Mouse (Mus musculus): ENCODE data around the gene Kpna1.
"Not testable (repeated sequence)": the region's sequence is repeated elsewhere in the genome, so short reads cannot be mapped to it uniquely, and the experiment has no call there.

Kpna1 gene

DNA sequence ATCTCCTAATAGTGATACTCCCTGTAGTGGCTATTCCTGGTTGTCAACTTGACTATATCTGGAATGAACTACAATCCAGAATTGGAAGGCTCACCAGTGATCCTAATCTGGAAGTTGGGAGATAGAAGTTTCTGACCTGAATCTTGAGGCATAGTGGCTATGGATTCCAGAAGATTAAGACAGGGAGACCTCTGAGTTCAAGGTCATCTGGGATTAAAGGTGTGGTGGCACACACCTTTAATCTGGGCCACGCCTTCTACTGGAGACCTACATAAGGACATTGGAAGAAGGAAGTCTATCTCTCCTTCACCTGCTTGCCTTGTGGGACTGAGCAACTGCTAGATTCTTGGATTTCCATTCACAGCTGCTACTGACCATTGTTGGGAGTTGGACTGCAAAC lies at the start of gene Kpna1:
Kpna1 (plus strand) TSS at position 301 of the 400 bp plus-strand sequence.
- not testable (repeated sequence) for DNase-seq

DNA sequence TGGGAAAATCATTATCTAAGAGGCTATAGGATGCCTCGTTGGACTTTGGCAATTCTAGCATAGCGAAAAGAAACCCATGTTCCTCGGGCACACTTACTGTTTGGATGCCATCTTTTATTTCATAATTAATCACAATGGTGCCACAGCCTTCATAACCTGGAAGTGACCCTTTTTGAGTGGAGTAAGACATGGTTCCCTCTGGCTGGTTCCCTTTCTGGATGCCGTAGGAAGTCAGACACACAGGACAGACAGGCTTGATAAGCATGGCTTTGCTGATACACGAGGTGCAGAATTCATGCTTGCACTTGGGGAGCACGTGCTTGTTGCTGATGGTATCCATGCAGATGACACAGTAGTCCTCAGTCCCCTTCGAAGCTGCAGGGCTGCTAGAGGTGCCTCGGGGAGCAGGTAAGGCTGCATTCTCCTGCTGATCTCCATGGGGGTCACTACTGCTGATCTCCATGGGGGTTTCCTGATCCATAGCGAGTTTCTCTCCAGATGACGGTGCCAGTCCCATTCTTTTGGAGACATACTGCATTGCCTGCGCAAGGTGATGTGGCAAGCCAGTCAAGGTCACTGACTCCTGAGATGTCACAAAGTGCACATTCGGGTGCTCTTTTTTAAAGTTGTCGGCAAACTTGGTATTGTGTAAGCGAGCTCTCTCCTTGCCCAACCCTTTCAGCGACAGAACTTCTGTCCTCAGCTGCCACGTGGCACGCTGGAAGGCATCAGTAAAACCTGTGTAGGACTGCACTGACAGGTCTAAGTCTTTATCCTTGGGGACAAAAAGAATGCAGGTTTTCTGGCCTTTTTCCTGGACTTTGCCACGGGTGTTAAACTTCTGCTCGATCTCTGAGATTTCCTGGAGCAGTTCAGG lies 46.1 kb upstream of the Kpna1 start:
- DNase-seq: no peak

DNA sequence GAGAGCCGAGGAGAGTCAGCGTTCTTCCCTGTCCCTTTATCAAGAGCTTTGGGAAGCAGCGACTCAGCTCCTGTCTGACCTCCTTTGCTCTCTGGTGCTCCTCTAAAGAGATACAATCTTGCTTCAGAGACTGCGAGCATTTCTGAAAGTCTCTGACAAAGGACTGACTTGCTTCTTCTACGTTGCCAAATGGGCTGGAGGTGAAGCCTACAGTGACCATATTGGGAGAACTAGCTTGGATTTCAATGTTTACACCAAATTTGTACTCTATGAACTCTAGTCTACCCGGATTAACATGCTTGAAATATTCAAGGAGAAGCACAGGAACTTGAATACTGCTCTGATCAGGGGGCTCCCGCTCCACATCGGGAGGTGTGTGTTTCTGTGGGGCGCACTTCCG lies 45.4 kb upstream of the Kpna1 start:
- no peak for DNase-seq

DNA sequence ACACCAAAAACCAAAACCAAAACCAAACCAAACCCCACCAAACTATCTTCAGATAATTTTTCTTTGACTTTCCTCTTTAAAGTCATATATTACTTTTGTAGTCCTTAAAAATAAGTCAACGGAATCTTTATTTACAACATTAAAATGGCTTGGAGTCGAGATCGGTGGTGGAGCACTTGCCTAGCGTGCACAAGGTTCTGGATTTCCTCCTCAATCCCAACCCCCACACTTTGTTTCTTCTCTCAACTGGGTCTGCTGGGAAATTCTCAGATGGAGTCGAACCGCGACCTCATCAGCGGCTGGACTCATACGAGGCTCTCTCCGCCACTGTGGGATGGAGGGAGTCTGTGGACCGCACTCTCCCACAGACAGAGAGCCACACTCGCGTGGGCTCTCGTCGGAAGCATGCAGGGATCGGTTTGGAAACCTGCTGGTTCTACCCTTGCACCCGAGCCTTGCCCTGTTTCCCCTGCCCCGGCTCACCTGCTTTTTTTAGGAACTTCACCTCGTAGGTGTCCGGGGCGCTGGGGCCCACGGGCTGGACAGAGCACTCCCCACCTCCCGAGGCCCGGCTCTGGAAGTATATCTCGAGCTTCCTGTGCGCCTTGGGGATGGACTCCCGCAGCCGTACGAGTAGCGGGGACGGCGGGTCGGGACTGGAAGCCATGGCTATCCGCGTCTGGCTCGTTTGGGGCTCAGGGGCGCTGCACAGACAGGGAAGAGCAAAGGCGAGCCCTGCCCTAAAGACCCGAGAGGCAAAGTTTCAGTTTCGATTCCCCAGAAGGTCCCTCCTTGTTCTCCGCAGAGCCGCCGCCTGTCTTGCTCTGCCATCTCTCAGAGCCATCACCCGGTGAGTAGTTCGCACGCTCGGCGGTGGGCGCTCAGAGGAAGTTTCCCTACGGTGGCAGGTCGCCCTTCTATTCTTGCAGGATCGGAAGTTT lies 40.1 kb upstream of the Kpna1 start, which contains the start of the genes Parp9 and Dtx3l:
Parp9 (plus strand) TSS at position 260 of the 941 bp plus-strand sequence.
Dtx3l (minus strand) TSS at position 941 of the 941 bp plus-strand sequence.
- DNase-seq: peak; percentile 78

DNA sequence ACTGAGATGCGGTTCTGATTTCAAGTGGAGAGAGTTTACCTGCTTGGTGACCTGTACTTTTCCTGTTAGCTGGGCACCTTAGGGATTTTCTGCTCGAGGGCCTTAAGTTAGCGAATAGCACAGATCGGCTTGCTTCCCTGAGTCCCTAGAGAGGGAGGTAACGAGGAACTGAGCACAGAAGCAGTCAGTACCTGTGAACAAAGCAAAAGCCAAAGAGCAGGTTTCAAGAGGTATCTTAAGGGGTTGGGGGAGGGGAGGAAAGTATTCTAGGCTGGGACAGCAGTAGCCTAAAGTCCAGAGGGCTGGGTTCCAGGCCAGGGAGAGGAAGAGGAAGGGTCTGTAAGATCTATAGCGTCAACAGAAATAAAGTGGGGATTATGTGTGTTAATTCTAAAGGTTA lies 39.3 kb upstream of the Kpna1 start:
- DNase-seq: peak; percentile 41

DNA sequence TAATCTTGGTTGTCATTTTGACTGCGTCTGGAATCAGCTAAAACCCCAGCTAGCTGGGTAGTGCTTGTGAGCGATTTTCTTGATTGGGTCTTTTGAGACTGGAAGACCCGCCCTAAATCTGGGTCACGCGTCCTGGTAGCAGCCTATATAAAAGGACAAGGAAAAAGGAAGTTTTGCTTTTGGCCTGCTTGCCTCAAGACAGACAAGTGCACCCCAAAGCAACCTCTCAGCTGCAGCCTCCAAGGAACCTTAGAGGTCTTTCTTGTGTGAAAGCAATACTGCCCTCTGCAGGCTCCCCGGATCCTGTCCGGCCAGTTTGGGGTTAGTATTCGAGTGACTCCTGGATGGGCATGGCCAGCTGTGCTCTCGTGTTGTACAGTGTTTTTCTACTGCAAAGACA lies 38.9 kb upstream of the Kpna1 start:
- peak; percentile 90 for DNase-seq

DNA sequence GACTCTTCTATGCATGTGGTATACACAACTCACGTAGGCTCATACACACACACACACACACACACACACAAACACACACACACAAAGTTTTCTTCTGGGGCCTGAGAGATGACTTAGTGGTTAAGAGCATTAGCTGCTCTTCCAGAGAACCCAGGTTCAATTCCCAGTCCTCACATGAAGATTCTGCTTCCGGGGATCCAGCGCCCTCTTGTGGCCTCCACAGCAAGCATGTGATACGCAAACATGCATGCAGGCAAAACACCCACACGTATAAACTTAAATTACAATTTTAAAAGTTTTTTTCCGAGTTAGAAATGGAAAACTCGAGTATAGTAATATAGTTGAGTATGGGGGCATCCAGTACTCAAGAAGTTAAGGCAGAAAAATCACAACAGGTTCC lies 37.2 kb upstream of the Kpna1 start:
- peak; percentile 75 for DNase-seq

DNA sequence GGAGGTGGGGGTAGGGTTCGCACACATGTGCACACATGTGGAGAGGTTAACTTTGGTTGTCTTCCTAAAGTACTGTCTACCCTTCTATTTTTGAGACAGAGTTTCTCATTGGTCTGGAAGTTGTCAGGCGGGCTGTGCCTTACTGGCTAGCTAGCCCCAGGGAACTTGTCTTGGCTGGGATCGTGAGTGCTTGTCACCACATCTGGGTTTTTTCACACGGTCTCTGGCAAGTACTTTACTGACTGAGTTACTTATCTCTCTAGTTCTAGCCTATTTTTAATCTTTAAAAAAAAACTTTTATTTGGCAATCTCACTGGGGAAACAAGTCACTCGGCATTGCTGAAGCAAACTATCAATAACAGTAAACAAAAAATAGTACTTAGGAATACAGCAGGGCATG lies 29.3 kb upstream of the Kpna1 start:
- no peak for DNase-seq

DNA sequence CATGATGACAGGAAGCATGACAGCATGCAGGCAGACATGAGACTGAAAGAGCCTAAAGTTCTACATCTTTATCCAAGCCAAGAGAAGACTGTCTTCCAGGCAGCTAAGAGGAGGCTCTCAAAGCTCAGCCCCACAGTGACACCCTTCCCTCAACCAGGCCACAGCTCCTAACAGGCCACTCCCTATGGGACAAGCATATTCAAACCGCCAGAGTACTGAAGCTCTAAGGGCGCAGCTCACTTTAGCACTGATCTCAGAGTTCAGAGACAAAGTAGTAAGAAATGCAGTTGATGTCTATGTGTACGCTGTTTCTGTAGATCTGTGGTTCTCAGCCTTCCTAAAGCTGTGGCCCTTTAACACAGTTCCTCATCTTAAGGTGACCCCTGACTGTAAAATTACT lies 27.3 kb upstream of the Kpna1 start:
- DNase-seq: no peak

DNA sequence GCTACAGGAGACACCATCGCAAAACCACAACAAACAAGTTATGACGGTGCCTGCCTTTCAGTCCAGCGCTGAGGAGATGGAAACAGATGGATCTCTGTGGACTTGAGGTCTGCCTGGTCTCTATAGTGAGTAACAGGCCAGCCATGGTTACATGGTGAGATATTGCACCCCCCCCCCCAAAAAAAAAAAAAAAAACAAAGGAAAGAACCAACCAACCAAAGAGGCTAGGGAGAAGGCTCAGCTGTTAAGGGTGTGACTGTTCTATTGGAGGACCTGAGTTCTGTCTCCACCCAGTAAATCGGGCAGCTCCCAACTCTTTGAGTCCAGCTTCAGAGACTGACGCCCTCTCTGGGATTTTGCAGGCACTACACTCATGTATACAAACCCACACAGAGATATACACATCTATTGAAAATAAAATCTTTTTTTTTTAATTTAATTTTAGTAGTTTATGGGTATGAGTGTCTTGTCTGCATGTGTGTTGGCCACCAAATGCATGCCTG lies 25.9 kb upstream of the Kpna1 start:
- DNase-seq: no peak

DNA sequence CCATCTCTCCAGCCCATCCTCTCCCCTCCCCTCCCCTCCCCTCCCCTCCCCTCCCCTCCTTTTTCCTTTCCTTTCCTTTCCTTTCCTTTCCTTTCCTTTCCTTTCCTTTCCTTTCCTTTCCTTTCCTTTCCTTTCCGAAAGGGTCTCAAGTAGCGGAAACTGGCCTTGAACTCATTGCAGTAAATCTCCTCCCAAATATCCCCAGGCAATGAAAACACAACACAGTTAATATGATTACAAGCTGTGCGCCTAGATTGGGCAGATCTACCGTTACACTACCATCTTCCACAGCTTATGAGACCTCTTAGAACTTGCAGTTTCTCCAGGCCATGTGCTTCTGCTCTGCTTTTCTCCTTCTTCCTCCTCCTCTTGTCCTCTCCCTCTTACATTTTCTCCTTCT lies 12.6 kb upstream of the Kpna1 start:
- not testable (repeated sequence) for DNase-seq

DNA sequence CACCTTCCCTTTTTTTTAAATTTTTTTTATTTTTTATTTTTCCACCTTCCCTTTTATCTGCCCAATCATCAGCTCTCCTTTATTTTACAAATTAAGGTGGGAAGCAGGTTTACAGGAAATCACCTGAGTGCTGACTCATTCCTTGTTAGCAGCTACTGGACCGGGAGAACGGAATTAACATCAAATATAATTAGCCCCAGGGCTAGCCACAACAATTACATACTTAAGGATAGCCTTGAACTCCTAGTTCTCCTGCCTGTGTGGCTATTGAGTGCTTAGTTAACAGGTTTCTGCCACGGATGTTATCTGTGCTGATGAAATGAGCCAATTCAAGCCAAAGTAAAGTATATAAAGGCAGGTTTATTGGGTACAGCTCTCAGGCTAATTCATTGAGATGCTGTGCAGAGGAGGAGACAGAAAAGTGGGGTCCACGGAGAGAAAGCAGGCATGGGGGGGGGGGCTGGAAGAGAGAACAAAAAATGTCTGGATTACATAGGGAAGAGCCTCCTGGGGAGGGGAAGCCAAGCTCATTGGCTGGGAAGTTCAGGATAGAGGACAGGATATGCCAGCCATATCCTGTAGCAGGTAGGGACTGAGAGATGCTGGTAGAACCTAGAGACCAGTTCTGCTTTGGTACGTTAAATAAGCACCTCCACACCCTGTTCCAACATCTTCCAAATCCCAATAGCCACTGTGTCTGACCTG lies 12.0 kb upstream of the Kpna1 start:
- no peak for DNase-seq

DNA sequence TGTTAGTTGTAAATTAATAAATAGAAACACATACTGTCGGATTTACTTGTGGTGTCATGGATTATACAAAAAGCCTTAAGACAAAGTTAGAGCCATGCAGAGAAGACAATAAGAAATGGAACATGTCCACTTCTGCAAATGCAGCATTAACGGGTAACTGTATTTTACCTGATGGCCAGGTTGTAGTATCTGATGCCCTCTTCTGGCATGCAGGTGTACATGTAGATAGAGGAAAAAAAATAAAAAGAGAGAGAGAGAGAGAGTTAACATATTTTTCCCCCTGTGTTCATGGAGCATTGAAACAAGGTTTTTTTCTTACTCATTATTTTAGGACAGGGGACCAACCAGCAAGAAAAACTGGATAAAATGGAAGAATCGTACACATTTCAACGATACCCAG lies 11.2 kb upstream of the Kpna1 start:
- no peak for DNase-seq

DNA sequence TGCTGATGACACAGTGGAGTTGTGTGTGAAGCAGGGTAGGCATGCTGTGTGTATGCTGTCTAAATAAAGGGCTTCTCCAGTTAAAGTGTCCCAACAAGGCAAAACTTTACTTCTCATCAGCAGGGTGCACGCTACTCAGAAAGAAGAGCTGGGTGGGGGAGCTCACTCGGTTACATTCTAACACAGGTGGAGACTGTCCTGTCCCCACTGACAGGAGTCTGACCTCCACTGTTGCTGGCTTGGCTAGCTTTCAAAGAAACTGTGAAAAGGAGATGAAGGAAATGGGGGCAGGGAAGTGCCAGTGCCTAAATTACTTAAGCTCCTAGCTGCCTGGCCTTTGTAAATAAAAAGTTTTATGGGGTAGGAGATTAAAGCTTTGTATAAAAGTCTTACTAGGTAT lies 10.4 kb upstream of the Kpna1 start:
- no peak for DNase-seq

DNA sequence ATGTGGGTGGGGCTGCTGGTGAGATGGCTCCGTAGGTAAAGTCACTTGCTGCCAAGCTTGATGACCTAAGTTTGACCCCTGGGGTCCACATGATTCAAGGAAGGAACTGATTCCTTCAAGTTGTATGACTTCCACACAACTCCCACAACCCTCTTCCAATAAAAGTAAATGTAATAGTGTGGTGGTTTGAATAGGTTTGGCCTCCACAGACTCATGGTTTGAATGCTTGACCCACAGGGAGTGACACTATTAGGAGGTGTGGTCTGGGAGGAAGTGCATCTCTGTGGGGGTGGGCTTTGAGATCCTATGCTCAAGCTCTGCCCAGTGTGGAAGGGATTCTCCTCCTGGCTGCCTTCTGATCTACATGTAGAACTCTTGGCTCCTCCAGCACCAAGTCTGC lies 4.5 kb upstream of the Kpna1 start:
- DNase-seq: no peak

DNA sequence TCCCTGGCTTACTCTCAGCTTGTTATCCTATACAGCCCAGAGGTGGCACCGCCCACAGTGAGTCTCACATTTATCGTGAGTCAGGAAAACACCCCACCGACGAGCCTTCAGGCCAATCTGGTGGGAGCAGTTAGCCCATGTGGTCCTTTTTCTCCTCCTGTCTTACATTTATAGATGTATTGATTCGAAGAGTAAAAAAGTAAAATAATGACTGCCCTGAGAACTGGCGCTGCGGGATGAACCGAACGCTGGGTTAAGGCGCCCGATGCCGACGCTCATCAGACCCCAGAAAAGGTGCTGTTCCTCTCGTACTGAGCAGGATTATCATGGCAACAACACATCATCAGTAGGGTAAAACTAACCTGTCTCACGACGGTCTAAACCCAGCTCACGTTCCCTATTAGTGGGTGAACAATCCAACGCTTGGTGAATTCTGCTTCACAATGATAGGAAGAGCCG lies 2.8 kb downstream of the Kpna1 start:
- DNase-seq: peak; percentile 100

DNA sequence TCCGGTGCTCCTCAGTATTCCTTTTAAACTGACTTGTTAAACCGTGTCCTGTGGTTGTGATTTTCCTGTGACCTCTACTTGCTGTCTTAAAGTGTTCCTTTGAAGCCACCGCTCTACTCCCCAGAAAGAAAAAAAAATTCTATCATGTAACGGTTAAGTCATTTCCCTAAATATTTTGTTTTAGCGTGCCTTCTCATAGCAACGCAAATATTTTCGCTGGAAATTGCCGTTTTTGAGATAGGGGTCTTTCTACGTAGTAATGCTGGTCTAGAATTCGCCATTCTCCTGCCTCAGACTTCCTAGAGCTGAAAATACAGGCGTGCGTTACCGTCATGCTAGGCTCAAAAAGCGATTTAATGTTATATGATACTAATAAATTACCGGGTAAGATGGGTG lies 4.0 kb downstream of the Kpna1 start:
- no peak for DNase-seq

DNA sequence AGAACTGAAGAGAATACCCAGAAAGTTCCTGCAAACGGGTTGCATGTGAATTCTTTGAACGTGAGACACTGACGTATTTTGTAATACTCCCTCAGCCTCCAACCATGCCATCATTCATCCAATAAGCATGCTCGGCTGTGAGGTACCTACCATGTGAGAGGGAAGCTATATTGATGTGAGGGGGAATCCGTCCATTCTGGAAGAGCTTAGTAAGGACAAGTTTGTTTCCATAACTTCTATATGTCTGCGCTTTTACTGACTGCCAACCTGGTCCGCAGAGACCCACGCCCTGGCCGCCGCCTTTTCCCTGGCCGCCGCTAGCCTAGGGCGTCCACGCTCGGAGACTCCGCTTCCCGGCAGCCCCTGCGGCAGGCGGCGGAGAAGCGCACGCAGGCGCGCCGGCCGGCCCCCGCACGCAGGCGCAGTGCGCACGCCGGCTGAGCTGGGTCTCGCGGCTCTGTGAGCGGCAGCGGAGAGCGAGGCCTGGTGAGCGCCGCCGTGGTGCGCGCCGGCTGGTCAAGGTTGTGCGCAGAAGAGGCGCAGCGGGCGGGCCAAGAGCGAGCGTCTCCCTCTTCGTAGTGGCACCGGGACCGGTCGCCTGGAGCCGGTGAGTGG lies 4.5 kb downstream of the Kpna1 start:
- peak; percentile 94 for DNase-seq

DNA sequence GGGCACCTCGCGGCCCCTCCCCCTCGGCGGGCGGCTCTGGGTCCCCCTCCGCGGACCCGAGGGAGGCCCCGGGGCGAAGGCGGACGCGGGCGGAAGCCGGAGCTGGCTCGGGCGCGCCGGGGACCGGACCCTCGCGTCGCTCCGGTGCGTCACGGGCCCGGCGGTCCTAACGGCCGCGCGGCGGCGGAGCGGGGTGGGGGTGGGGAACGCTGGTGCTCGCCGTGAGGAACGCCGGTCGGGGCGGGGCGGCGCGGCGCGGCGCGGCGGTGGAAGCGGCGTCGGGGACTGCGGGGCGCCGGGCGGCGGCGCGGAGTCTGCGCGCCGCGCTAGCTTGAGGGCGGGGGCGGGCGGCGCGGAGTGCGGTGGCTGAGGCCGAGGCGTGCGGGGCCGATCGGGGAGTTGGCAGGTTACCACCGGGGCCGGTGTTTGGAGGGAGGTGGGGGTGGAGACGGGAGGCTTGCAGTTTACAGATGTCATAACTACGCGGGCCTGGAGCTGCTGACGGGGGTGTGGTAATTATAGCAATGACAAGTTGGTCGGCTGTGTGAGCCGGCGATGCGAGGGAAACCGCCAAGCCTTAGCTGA lies 5.1 kb downstream of the Kpna1 start:
- DNase-seq: peak; percentile 74

DNA sequence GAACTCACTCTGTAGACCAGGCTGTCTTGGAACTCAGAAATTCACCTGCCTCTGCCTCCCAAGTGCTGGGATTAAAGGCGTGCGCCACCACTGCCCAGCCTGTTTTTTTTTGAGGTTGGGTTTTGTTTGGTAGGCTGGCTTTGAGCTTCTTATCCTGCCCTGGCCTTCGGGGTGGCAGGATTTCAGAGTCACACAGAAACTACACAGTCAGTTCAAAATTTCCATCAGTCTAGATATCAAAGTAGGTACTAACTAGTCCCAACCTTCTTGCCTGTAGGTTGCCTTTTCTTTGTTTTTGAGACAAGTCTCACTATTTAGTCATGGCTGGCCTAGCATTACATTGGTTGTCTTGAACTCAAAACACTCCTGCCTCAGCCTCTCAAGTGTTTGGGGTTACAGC lies 5.9 kb downstream of the Kpna1 start:
- peak; percentile 9 for DNase-seq

DNA sequence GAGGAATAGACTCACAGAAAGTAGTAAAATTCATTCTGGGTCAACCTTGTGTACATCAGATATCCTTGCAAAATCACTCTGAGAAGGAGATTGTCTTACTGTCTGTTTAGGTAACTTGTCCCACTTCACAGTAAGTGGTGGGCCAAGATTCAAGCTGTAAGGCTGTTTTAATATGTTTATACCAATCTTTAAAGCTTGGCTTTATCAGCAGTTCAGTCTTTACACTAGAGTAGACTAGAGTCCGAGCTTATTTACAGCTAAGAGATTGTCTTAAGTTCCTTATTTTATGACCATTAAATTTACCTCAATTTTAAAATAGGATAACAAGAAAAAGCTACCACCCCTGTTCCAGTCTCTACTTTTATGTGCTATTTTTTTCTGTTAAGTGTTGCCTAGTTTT lies 9.4 kb downstream of the Kpna1 start:
- no peak for DNase-seq

DNA sequence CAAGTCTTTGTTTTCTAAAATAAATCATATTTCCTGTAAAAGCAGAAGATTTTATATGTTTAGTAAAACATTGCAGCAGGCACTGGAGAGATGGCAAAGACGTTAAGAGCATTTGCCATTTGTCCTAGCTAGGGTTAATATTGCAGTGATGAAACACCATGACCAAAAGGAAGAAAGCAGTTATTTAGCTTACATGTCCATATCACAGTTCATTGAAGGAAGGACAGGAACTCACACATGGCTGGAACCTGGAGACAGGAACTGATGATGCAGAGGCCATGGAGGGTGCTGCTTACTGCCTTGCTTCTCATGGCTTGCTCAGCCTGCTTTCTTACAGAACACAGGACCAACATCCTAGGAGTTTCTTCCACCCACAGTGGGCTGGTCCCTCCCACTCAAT lies 13.8 kb downstream of the Kpna1 start:
- no peak for DNase-seq

Data from thymus, postnatal 4 days (tissue).